Mouse (Mus musculus) right cerebral cortex, postnatal 4 days (tissue): ENCODE measurements at regions not wholly inside any gene's neighbourhood (a gene's known extent, or its start where the extent isn't known, plus 50 kb on each side); places are given as distances from the start of the nearest gene placed in this dataset.

Experiments
- DNase-seq: peaks from one replicate; pipeline ENCODE4 v3.0.0-alpha.2; 2022

- DNase-seq, result no peak
Observed at GRCm38 (mm10) chr15:36945309-36945708, 62.3 kb downstream of the Zfp706 start.

GRCm38 (mm10) chr15:36944556-36945171 is 62.9 kb downstream of the Zfp706 start:
- no peak for DNase-seq

GRCm38 (mm10) chr15:36943492-36944112 is 64.0 kb downstream of the Zfp706 start:
- DNase-seq, result peak; percentile 52

GRCm38 (mm10) chr15:36942261-36942660 is 65.3 kb downstream of the Zfp706 start:
- no peak for DNase-seq

- no peak for DNase-seq
Observed at GRCm38 (mm10) chr15:36941741-36942140, 65.8 kb downstream of the Zfp706 start.

GRCm38 (mm10) chr15:36939608-36940007 is 68.0 kb downstream of the Zfp706 start:
- no peak for DNase-seq

GRCm38 (mm10) chr15:36939153-36939552 is 68.4 kb downstream of the Zfp706 start:
- no peak for DNase-seq

GRCm38 (mm10) chr15:36938511-36939150 is 68.9 kb downstream of the Zfp706 start:
- DNase-seq, result peak; percentile 96

GRCm38 (mm10) chr15:36937757-36938498 is 69.6 kb downstream of the Zfp706 start:
- peak; percentile 73 for DNase-seq

GRCm38 (mm10) chr15:36937067-36937657 is 70.4 kb downstream of the Zfp706 start:
- DNase-seq, result no peak

- DNase-seq, result no peak
Observed at GRCm38 (mm10) chr15:36934801-36935200, 72.8 kb downstream of the Zfp706 start.

- DNase-seq, result no peak
Observed at GRCm38 (mm10) chr15:36933581-36933991, 74.0 kb downstream of the Zfp706 start.

- no peak for DNase-seq
Observed at GRCm38 (mm10) chr15:36931460-36931859, 76.1 kb downstream of the Zfp706 start.

GRCm38 (mm10) chr15:36930433-36930832 is 77.1 kb downstream of the Zfp706 start:
- no peak for DNase-seq

- no peak for DNase-seq
Observed at GRCm38 (mm10) chr15:36929786-36930185, 77.8 kb downstream of the Zfp706 start.

GRCm38 (mm10) chr15:36929088-36929487 is 78.5 kb downstream of the Zfp706 start:
- no peak for DNase-seq

- no peak for DNase-seq
Observed at GRCm38 (mm10) chr15:36928678-36929077, 78.9 kb downstream of the Zfp706 start.

- DNase-seq, result no peak
Observed at GRCm38 (mm10) chr15:36927436-36927835, 80.1 kb downstream of the Zfp706 start.

- DNase-seq, result no peak
Observed at GRCm38 (mm10) chr15:36924171-36924570, 83.4 kb downstream of the Zfp706 start.

- no peak for DNase-seq
Observed at GRCm38 (mm10) chr15:36921384-36921783, 86.2 kb downstream of the Zfp706 start.

- no peak for DNase-seq
Observed at GRCm38 (mm10) chr15:36920886-36921285, 86.7 kb downstream of the Zfp706 start.

GRCm38 (mm10) chr15:36919704-36920103 is 87.9 kb downstream of the Zfp706 start:
- DNase-seq, result no peak

GRCm38 (mm10) chr15:36919209-36919608 is 88.4 kb downstream of the Zfp706 start:
- no peak for DNase-seq
